Mouse (Mus musculus) neural tube, embryonic 11.5 days (tissue): ENCODE measurements around the gene Tbc1d20. TPM values are rescaled to one million over a fixed set of nuclear protein-coding genes. Genes with fewer than 3 reads are reported as not detected.
"Not testable (repeated sequence)": the region's sequence is repeated elsewhere in the genome, so short reads cannot be mapped to it uniquely, and the experiment has no call there.

ENCODE experiments used
- ATAC-seq: fragments of 200-750 bp; cut with Nextera tagmentation; 2 replicates; pipeline ENCODE4 v1.8.0; 2017; ENCODE audit warnings: moderate number of reproducible peaks, mild to moderate bottlenecking, moderate TSS enrichment, moderate library complexity; ENCODE audit not compliant: insufficient read depth, low FRiP score, low TSS enrichment
- DNase-seq: peaks from one replicate; pipeline ENCODE4 v3.0.0-alpha.2; 2015; ENCODE audit warnings: low spot score
- H3K27ac ChIP-seq: fragments of 300-500 bp; sonication (generic); 2 replicates; pipeline ENCODE4 v1.5.1; 2014; ENCODE audit warnings: low read depth, mild to moderate bottlenecking, low read length
- H3K27me3 ChIP-seq: fragments of 300-500 bp; sonication (generic); 2 replicates; pipeline ENCODE4 v1.6.1; 2014; ENCODE audit warnings: mild to moderate bottlenecking, low read length, mixed read lengths; ENCODE audit not compliant: control insufficient read depth, insufficient read depth
- H3K36me3 ChIP-seq: fragments of 300-500 bp; sonication (generic); 2 replicates; pipeline ENCODE4 v1.6.1; 2014; ENCODE audit warnings: mild to moderate bottlenecking, low read length, moderate library complexity, mixed read lengths; ENCODE audit not compliant: control insufficient read depth, insufficient read depth
- H3K4me1 ChIP-seq: fragments of 300-500 bp; sonication (generic); 2 replicates; pipeline ENCODE4 v1.6.1; 2014; ENCODE audit warnings: low read length, mixed read lengths; ENCODE audit not compliant: control insufficient read depth, insufficient read depth
- H3K4me2 ChIP-seq: fragments of 300-500 bp; sonication (generic); 2 replicates; pipeline ENCODE4 v1.6.1; 2014; ENCODE audit warnings: low read depth, mild to moderate bottlenecking, moderate library complexity
- H3K4me3 ChIP-seq: fragments of 300-500 bp; sonication (generic); 2 replicates; pipeline ENCODE4 v1.5.1; 2014; ENCODE audit warnings: low read depth, low read length
- H3K9ac ChIP-seq: fragments of 300-500 bp; sonication (generic); 2 replicates; pipeline ENCODE4 v1.6.1; 2014; ENCODE audit warnings: mild to moderate bottlenecking, low read length
- H3K9me3 ChIP-seq: fragments of 300-500 bp; sonication (generic); 2 replicates; pipeline ENCODE4 v1.6.1; 2016; ENCODE audit warnings: low read length; ENCODE audit not compliant: control insufficient read depth
- WGBS: fragments of 180-500 bp; shearing (Covaris S2); extraction: QIAGEN DNeasy Blood & Tissue Kit; methylation state at CpG from one replicate; pipeline ENCODE4 v1.1.7; 2014; 5-methylcytosine and 5-hydroxymethylcytosine counted together
- polyA plus RNA-seq: library from polyadenylated mRNA; unstranded; fragments of >200 nt; fragmentation: Nextera tagmentation; extraction: Ambion mirVana; gene quantifications from 2 replicates; pipeline ENCODE4 v1.2.1, GENCODE M21; 2014

Tbc1d20 gene
- polyA plus RNA-seq, 1 experiment from 2014 or later: 30.0 TPM

GRCm38 (mm10) chr2:152357254-152357653, 63.6 kb downstream of the Tbc1d20 start:
- Histone ChIP-seq H3K4me2 (no peak overlapping the region), H3K9ac (no peak overlapping the region), H3K27ac (no peak overlapping the region), H3K9me3 (no peaks in the 10 kb centered on the region), H3K36me3 (no peaks in the 10 kb centered on the region), H3K4me1 (no peaks in the 10 kb centered on the region), H3K4me3 (no peak overlapping the region), H3K27me3 (no peaks in the 10 kb centered on the region)
- 85% methylated on average over 3 of the region's 3 CpGs for WGBS
- DNase-seq (no peak), ATAC-seq (no peak)

GRCm38 (mm10) chr2:152358977-152359376, 65.3 kb downstream of the Tbc1d20 start:
- 71% methylated on average over 5 of the region's 5 CpGs for WGBS

GRCm38 (mm10) chr2:152359616-152360015, 66.0 kb downstream of the Tbc1d20 start:
- 74% methylated on average over 5 of the region's 5 CpGs for WGBS
- H3K27me3 ChIP-seq: no peaks in the 10 kb centered on the region
- no peaks in the 10 kb centered on the region for H3K36me3 ChIP-seq
- H3K4me1 ChIP-seq: no peaks in the 10 kb centered on the region
- H3K4me3 ChIP-seq: no peak overlapping the region
- DNase-seq (no peak), ATAC-seq (no peak)
- H3K9me3 ChIP-seq: no peaks in the 10 kb centered on the region
- no peak overlapping the region for H3K27ac ChIP-seq
- no peak overlapping the region for H3K9ac ChIP-seq
- H3K4me2 ChIP-seq: no peak overlapping the region

More at GRCm38 (mm10) chr2:152358977-152359376, 65.3 kb downstream of the Tbc1d20 start:
- H3K9ac ChIP-seq, H3K4me1 ChIP-seq, H3K27me3 ChIP-seq, H3K4me2 ChIP-seq, ATAC-seq, DNase-seq, H3K4me3 ChIP-seq, H3K9me3 ChIP-seq, H3K27ac ChIP-seq, H3K36me3 ChIP-seq: not testable (repeated sequence)

- Histone ChIP-seq H3K4me3 (no peak overlapping the region), H3K4me2 (no peak overlapping the region), H3K4me1 (no peaks in the 10 kb centered on the region), H3K27me3 (no peaks in the 10 kb centered on the region), H3K9ac (no peak overlapping the region), H3K27ac (no peak overlapping the region), H3K9me3 (no peaks in the 10 kb centered on the region), H3K36me3 (no peaks in the 10 kb centered on the region)
- 64% methylated on average over 7 of the region's 7 CpGs for WGBS
- DNase-seq (no peak), ATAC-seq (no peak)
Measured at GRCm38 (mm10) chr2:152360271-152360775, 66.7 kb downstream of the Tbc1d20 start.

GRCm38 (mm10) chr2:152361193-152361592, 67.6 kb downstream of the Tbc1d20 start:
- 88% methylated on average over 8 of the region's 8 CpGs for WGBS
- no peak for DNase-seq
- no peak overlapping the region for H3K9ac ChIP-seq
- no peaks in the 10 kb centered on the region for H3K4me1 ChIP-seq
- no peak for ATAC-seq
- no peaks in the 10 kb centered on the region for H3K36me3 ChIP-seq
- no peaks in the 10 kb centered on the region for H3K27me3 ChIP-seq
- H3K9me3 ChIP-seq: no peaks in the 10 kb centered on the region
- no peak overlapping the region for H3K27ac ChIP-seq
- no peak overlapping the region for H3K4me2 ChIP-seq
- H3K4me3 ChIP-seq: no peak overlapping the region

Other genes starting within 250 kb of the Tbc1d20 start
- 23.0 and 25.1 TPM in 2 replicates for gene Scrt2, start 212.3 kb upstream of the Tbc1d20 start, polyA plus RNA-seq
- 17.5 and 18.8 TPM in 2 replicates for gene Srxn1, start 188.3 kb upstream of the Tbc1d20 start, polyA plus RNA-seq
- gene Tcf15, start 150.3 kb upstream of the Tbc1d20 start, polyA plus RNA-seq: 40.9 and 41.0 TPM in 2 replicates
- 62.8 and 68.4 TPM in 2 replicates for gene Csnk2a1, start 67.0 kb upstream of the Tbc1d20 start, polyA plus RNA-seq
- 69.2 and 77.8 TPM in 2 replicates for gene Rbck1, start 38.8 kb downstream of the Tbc1d20 start, polyA plus RNA-seq
- 1.1 and 1.4 TPM in 2 replicates for gene Trib3, start 50.2 kb downstream of the Tbc1d20 start, polyA plus RNA-seq
- 7.6 TPM in 2 replicates for gene Nrsn2, start 82.8 kb downstream of the Tbc1d20 start, polyA plus RNA-seq
- gene Sox12, start 104.2 kb downstream of the Tbc1d20 start, polyA plus RNA-seq: 19.1 and 21.4 TPM in 2 replicates
- gene Zcchc3, start 121.2 kb downstream of the Tbc1d20 start, polyA plus RNA-seq: 52.7 and 55.2 TPM in 2 replicates
- 0.22 and 0.52 TPM in 2 replicates for gene 6820408C15Rik, start 121.8 kb downstream of the Tbc1d20 start, polyA plus RNA-seq
- not detected in 2 replicates for gene Defb23, start 170.8 kb downstream of the Tbc1d20 start, polyA plus RNA-seq
- gene Defb20, start 183.2 kb downstream of the Tbc1d20 start, polyA plus RNA-seq: not detected in 2 replicates
- not detected in 2 replicates for gene Defb22, start 196.3 kb downstream of the Tbc1d20 start, polyA plus RNA-seq
- not detected in 2 replicates for gene Defb26, start 217.9 kb downstream of the Tbc1d20 start, polyA plus RNA-seq
- not detected in 2 replicates for gene Defb28, start 224.4 kb downstream of the Tbc1d20 start, polyA plus RNA-seq
- gene Defb29, start 246.3 kb downstream of the Tbc1d20 start, polyA plus RNA-seq: not detected in 2 replicates